Mouse (Mus musculus): ENCODE results near the gene Cxcl2. TPM values are rescaled to one million over a fixed set of nuclear protein-coding genes. Genes with fewer than 3 reads are reported as not detected.

The Cxcl2 gene
- polyA plus RNA-seq, 1 experiment from 2014 or later = not detected

DNA sequence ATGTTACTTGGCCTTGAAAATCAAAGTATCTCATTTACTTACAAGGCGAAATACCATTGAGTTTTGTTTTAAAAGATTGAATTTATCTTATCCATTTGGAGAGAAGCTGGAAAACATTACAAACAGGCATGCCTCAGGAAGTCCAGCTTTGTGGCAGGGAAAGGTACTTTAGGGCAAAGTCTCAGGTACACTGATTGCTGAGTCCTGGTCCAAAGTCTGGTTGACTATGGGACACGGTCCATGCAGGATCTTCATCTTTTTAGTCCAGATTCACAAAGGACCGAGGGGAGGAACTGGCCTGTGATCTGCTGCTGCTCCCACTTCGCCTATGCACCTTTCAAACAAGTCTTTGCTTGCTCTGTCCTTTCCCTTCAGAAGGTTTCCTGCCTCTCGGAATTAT, 4.4 kb upstream of the Cxcl2 start:
- peaks cover 10% of the 10 kb centered on the region for H3K27me3 ChIP-seq
- H3K4me3 ChIP-seq (replicated peaks) = no peak overlapping the region
- no peak overlapping the region for H3K4me2 ChIP-seq (replicated peaks)
- no peak for ATAC-seq (ENCODE audit: insufficient number of reproducible peaks, low FRiP score, low TSS enrichment, low read depth)
- WGBS = 82% methylated on average over 5 of the region's 5 CpGs
- no peaks in the 10 kb centered on the region for H3K36me3 ChIP-seq
- H3K9ac ChIP-seq = no peak overlapping the region
- H3K27ac ChIP-seq (replicated peaks) = no peak overlapping the region
- no peaks in the 10 kb centered on the region for H3K9me3 ChIP-seq (replicated peaks)
- peaks cover 10% of the 10 kb centered on the region for H3K4me1 ChIP-seq

DNA sequence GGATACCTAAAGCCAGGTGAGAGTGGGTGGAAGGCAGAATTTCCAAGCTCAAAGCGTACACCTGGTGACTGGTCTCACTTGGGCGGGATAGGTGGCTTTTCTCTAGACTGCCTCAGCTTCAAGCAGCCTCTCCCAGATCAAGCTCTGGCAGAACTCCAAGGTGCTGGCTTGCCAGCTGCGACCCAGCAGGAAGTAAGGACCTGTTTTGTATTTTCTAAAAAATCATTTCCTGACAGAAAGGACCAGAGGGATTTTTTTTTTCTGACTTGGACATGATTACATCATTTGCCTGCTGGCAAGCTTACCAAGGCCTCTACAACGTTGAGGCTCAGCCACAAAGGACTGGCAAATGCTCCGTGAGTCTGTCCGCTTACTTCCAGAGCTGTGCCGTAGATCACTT, 3.5 kb upstream of the Cxcl2 start:
- Histone ChIP-seq H3K4me2 (replicated peaks) (no peak overlapping the region; the same call in 1 of the 2 replicates), H3K27ac (replicated peaks) (0 out of 2 replicates have a peak overlapping the region, but pooled peaks have one; percentile 35), H3K9me3 (replicated peaks) (no peaks in the 10 kb centered on the region), H3K4me1 (peaks cover 10% of the 10 kb centered on the region), H3K4me3 (replicated peaks) (no peak overlapping the region), H3K36me3 (no peaks in the 10 kb centered on the region), H3K9ac (no peak overlapping the region), H3K27me3 (peaks cover 17% of the 10 kb centered on the region)
- no peak for ATAC-seq (ENCODE audit: insufficient number of reproducible peaks, low FRiP score, low TSS enrichment, low read depth)
- 30% methylated on average over 7 of the region's 7 CpGs for WGBS

DNA sequence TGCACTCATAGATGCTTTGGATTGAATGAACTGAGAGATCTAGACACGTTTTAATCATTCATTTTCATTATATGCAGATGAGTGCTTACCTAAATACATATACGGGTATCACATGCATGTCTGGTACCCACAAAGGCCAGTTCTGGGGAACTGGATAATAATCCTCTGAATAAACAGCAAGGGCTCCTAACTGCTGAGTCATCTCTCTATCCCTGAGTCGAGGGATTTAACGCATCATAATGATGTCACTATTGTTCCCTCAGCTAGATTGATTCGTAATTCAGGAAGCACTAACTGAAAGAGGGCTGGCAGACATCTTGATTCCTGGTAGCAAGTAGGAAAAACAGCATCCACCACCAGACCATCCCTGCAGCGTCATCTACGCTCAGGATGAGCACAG, 3.0 kb upstream of the Cxcl2 start:
- no peak for ATAC-seq (ENCODE audit: insufficient number of reproducible peaks, low FRiP score, low TSS enrichment, low read depth)

DNA sequence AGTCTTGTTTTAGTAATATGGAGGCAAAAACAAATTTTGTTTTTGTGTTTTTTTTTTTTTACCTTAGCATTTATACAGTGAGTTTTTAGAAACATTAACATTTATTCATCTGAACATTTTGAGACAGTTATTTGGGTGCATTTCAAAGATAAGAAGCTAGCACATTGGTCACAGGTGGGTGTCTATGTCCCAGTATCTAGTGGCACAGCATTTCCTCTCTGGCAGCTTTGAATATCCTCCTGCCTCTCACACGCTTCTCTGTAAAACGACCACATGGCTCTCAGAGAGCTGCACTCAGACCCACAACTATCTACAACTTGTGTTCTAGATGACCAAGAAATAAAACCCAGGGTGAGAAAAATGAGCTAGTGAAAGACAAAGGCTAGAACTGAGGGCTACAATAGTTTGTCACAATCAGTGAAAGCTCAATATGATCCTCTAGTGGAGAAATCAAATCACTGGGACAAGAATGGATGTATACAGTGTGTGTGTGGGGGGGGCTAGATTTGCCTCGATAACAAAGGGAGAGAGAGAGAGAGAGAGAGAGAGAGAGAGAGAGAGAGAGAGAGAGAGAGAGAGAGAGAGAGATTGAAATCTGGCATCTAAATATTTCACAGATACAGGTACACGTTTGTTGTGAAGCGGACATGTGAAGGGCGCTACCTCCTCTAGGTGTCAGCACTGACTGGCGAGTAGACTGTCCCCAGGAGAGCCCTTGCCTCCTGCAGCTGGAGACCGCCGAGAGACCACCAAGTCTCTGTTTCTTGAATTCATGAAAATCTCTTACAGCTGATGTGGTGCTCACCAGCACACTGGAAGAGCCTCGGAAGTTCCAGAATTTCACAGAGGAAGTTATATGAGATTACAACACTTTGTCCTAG, 1.1 kb upstream of the Cxcl2 start:
- peaks cover 10% of the 10 kb centered on the region for H3K4me1 ChIP-seq
- no peak overlapping the region for H3K9ac ChIP-seq
- H3K36me3 ChIP-seq = no peaks in the 10 kb centered on the region
- H3K9me3 ChIP-seq (replicated peaks) = no peaks in the 10 kb centered on the region
- H3K4me2 ChIP-seq (replicated peaks) = peak overlapping the region; percentile 60
- H3K27me3 ChIP-seq = peaks cover 17% of the 10 kb centered on the region
- WGBS = 8% methylated on average over 10 of the region's 10 CpGs
- peak overlapping the region; percentile 31 for H3K4me3 ChIP-seq (replicated peaks)
- no peak overlapping the region for H3K27ac ChIP-seq (replicated peaks)
- ATAC-seq (ENCODE audit: insufficient number of reproducible peaks, low FRiP score, low TSS enrichment, low read depth) = no peak

More for the DNA sequence above, 3.0 kb upstream of the Cxcl2 start:
- Histone ChIP-seq H3K4me1 (peaks cover 10% of the 10 kb centered on the region), H3K9ac (no peak overlapping the region), H3K27me3 (peaks cover 17% of the 10 kb centered on the region), H3K9me3 (replicated peaks) (no peaks in the 10 kb centered on the region), H3K27ac (replicated peaks) (0 out of 2 replicates have a peak overlapping the region, but pooled peaks have one; percentile 35), H3K36me3 (no peaks in the 10 kb centered on the region), H3K4me2 (replicated peaks) (no peak overlapping the region), H3K4me3 (replicated peaks) (no peak overlapping the region)
- 68% methylated on average over 7 of the region's 7 CpGs for WGBS

DNA sequence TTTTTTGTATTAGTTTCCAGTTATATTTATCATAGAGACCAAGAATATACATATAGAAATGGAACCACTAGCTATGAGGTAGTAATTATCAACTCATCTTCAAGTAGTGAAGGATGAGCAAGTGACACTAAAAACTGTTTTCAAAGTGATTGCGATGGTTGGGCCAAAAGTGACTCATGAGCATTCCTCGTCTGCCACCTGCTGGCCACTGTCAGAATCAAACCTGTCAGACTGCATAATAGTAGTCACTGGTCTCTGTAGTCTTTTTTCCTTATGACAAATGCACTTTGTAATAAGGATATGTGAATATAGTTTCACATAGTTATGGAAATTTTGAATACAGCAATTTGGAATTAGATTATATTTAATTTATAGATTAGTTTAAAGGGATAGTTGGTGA, 5.3 kb downstream of the Cxcl2 start:
- H3K4me3 ChIP-seq (replicated peaks) = no peak overlapping the region
- H3K4me2 ChIP-seq (replicated peaks) = no peak overlapping the region
- 2% methylated on average over 2 of the region's 2 CpGs for WGBS
- no peak for ATAC-seq (ENCODE audit: insufficient number of reproducible peaks, low FRiP score, low TSS enrichment, low read depth)
- no peak overlapping the region for H3K27ac ChIP-seq (replicated peaks)
- peaks cover 11% of the 10 kb centered on the region for H3K27me3 ChIP-seq
- H3K9me3 ChIP-seq (replicated peaks) = no peaks in the 10 kb centered on the region
- H3K4me1 ChIP-seq = no peaks in the 10 kb centered on the region
- no peaks in the 10 kb centered on the region for H3K36me3 ChIP-seq
- no peak overlapping the region for H3K9ac ChIP-seq

DNA sequence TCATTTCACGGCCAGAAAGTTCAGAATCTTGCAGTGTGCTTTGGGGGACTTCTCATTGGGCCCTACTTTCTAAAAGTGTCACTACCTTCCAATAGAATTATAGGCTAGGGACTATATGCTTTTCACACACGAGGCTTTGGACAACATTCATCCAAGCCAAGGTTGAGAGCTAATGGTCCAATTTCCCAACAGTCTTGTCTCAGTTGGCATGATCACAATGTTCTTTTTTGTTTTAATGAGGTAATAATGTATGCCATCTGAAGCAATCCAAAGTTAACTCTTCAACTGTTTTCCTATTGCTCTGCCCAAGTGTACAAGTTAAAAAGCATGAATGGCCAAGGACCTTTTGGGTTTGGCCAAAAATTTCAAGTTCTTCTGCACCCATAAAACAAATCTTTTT, 15.8 kb downstream of the Cxcl2 start:
- H3K36me3 ChIP-seq = no peaks in the 10 kb centered on the region
- H3K4me2 ChIP-seq (replicated peaks) = no peak overlapping the region
- 71% methylated on average over 2 of the region's 2 CpGs for WGBS
- H3K9ac ChIP-seq = no peak overlapping the region
- no peaks in the 10 kb centered on the region for H3K9me3 ChIP-seq (replicated peaks)
- no peak overlapping the region for H3K27ac ChIP-seq (replicated peaks)
- H3K4me3 ChIP-seq (replicated peaks) = no peak overlapping the region
- H3K27me3 ChIP-seq = no peaks in the 10 kb centered on the region
- ATAC-seq (ENCODE audit: insufficient number of reproducible peaks, low FRiP score, low TSS enrichment, low read depth) = no peak
- H3K4me1 ChIP-seq = no peaks in the 10 kb centered on the region

DNA sequence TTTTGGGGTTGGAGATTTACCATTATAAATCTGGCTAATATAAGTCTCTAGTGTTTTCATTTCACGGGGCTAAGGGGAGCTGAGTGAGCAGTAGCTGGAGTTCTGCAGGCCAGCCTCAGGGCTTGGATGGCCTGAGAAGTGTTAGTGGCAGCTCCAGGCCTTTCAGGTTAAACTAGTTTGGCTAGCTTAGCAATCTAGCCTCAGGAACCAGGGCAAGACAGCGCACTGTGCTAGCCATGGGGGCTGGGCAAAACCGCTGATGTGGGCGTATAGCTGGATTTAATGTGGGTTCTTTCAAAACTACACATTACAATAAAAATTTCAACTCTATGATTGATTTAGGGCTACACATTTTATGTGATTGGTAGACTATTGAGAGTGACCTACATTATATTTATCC, 19.3 kb downstream of the Cxcl2 start:
- Histone ChIP-seq H3K4me2 (replicated peaks) (no peak overlapping the region), H3K27ac (replicated peaks) (no peak overlapping the region), H3K27me3 (no peaks in the 10 kb centered on the region), H3K9me3 (replicated peaks) (no peaks in the 10 kb centered on the region), H3K4me3 (replicated peaks) (no peak overlapping the region), H3K36me3 (no peaks in the 10 kb centered on the region), H3K4me1 (no peaks in the 10 kb centered on the region), H3K9ac (no peak overlapping the region)
- WGBS = 75% methylated on average over 4 of the region's 4 CpGs
- ATAC-seq (ENCODE audit: insufficient number of reproducible peaks, low FRiP score, low TSS enrichment, low read depth) = no peak

DNA sequence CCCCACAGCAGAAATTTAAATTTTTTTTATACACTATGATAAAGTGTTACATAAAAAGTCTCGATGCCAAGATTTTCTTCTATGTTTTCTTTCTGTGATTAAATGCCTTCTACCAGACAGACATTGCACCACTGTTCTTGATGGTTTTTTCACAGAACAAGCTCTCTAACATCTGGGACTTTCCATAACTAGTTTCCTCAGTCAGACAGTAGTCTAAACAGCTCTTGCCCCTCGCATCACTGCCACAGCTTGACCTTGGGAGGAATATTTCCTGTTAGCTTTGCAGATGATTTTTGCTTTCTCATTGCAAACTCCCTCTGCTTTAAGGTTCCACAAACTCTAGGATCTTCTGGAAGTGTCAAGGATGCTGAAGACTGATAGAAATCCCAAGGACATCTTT, 26.9 kb downstream of the Cxcl2 start:
- no peaks in the 10 kb centered on the region for H3K9me3 ChIP-seq (replicated peaks)
- H3K4me2 ChIP-seq (replicated peaks) = peak overlapping the region; percentile 55
- H3K4me1 ChIP-seq = peaks cover 9% of the 10 kb centered on the region; the same call in 1 of the 2 replicates
- H3K27ac ChIP-seq (replicated peaks) = peak overlapping the region; percentile 99
- peak overlapping the region; percentile 72 for H3K4me3 ChIP-seq (replicated peaks)
- 48% methylated on average over 2 of the region's 2 CpGs for WGBS
- ATAC-seq (ENCODE audit: insufficient number of reproducible peaks, low FRiP score, low TSS enrichment, low read depth) = no peak
- H3K27me3 ChIP-seq = no peaks in the 10 kb centered on the region
- H3K36me3 ChIP-seq = peaks cover 13% of the 10 kb centered on the region
- peak overlapping the region; percentile 94 for H3K9ac ChIP-seq

DNA sequence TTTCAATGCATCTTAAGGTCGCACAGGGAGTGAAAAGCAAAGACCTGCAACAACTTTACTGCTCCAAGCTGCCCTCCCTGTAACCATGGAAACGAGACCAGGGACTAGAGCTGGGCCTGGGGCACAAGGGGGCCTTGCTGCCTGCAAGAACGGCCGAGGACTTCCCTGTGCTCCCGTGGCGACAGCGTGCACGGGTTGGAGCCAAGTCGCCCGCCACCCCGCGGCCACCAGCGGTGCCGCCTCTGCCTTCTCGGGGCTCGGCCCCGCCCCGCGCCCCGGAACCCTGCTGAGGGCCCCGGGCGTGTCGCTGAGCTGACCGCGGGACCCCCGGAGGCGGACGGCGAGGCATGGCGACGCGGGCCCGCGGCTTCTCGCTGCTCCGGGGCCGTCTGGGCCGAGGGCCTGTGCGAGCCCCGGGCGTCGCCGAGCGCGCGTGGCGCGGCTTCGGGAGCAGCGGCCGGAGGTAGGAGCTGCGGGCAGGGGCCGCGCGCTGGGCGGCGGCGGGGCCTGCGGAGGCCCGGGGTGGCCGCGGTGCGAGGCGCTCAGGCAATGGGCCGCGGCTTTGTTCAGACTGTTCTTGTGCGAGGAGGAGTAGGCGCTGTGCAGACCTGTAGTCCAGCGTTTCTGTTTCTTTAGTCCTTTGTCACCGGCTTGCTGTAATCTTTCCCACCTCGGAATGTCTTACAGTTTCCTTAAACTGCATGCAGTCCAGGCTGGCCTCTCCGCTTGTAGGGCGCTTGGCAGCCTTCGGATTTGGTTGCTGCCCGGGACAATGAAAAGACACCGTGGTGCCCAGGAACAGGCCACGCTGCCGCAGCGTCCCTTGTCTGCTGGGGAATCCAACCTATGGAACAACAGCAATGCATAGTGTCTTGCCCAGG, 27.5 kb downstream of the Cxcl2 start, which contains the start of gene Mthfd2l:
TSS of gene Mthfd2l (plus strand) at position 147 of the 881 bp plus-strand sequence.
- H3K9me3 ChIP-seq (replicated peaks) = no peaks in the 10 kb centered on the region
- peak; percentile 99 for ATAC-seq (ENCODE audit: insufficient number of reproducible peaks, low FRiP score, low TSS enrichment, low read depth)
- H3K27ac ChIP-seq (replicated peaks) = peak within 1 kb of the TSS; percentile 99
- no peaks in the 10 kb centered on the region for H3K27me3 ChIP-seq
- peaks cover 13% of the 10 kb centered on the region for H3K36me3 ChIP-seq
- H3K4me1 ChIP-seq = peaks cover 9% of the 10 kb centered on the region; the same call in 1 of the 2 replicates
- WGBS = under 1% methylated on average over 79 of the region's 79 CpGs
- peak within 1 kb of the TSS; percentile 55 for H3K4me2 ChIP-seq (replicated peaks)
- peak within 1 kb of the TSS; percentile 94 for H3K9ac ChIP-seq
- H3K4me3 ChIP-seq (replicated peaks) = peak within 1 kb of the TSS; percentile 72

DNA sequence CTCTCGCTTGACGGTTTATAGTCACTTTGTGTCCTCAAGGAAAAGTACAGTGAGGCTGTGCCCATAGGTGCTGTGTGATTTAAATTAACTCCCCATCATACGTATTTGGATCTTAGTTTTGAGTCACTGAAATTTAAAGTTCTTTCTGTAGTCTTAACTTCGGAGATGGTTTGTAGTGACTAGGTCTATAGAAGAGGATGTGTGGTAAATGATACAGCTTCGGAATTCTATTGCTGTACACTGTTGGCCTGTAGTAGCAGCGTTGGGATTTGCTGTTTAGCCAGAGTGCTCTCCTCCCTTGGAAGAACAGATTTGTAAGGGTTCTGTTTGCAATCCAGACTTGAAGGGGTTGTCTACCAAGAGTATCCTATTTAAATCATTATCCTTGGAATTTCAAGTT, 28.2 kb downstream of the Cxcl2 start:
- Histone ChIP-seq H3K27ac (replicated peaks) (peak overlapping the region; percentile 99), H3K4me1 (peaks cover 9% of the 10 kb centered on the region; the same call in 1 of the 2 replicates), H3K9ac (peak overlapping the region; percentile 94), H3K4me3 (replicated peaks) (peak overlapping the region; percentile 72), H3K27me3 (no peaks in the 10 kb centered on the region), H3K9me3 (replicated peaks) (no peaks in the 10 kb centered on the region), H3K36me3 (peaks cover 13% of the 10 kb centered on the region), H3K4me2 (replicated peaks) (peak overlapping the region; percentile 55)
- ATAC-seq (ENCODE audit: insufficient number of reproducible peaks, low FRiP score, low TSS enrichment, low read depth) = no peak
- whole genome bisulfite sequencing = 3% methylated on average over 6 of the region's 6 CpGs

DNA sequence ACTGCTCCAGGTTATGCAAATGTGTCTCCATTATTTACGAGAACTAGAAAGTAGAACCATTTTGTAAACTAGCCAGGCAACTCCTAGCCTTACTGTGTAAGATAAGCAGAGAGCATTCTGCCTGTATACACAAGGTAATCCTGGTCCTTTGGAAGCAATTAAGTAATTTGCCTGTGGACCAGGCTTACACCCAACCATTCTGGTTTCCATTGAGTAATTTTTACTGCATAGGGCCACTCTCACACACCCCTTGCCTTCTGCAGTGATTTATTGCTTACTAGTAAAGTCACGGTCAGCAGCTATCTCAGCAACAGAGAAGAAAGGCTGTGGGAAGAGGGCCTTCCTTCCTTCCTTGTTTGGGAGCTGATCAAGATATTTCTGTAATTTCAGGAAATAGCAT, 33.0 kb downstream of the Cxcl2 start:
- Histone ChIP-seq H3K36me3 (peaks cover 13% of the 10 kb centered on the region), H3K9me3 (replicated peaks) (no peaks in the 10 kb centered on the region), H3K4me2 (replicated peaks) (no peak overlapping the region), H3K4me1 (peaks cover 9% of the 10 kb centered on the region; the same call in 1 of the 2 replicates), H3K27me3 (no peaks in the 10 kb centered on the region), H3K4me3 (replicated peaks) (no peak overlapping the region), H3K9ac (no peak overlapping the region), H3K27ac (replicated peaks) (no peak overlapping the region)
- WGBS = 69% methylated on average over 2 of the region's 2 CpGs
- no peak for ATAC-seq (ENCODE audit: insufficient number of reproducible peaks, low FRiP score, low TSS enrichment, low read depth)

Measured in embryonic facial prominence, embryonic 15.5 days (tissue).